Mouse (Mus musculus) urinary bladder, postnatal 36 days (tissue): Measurements from ENCODE around the gene Kcnj16.

Experiments
- DNase-seq, 2 experiments: peaks; one replicate each; pipeline ENCODE4 v3.0.0; 2022; ENCODE audit warnings: low spot score in 2 of 2, mixed read lengths in 1 of 2

Kcnj16 gene

GRCm38 (mm10) chr11:110967762-110968135 is at the start of gene Kcnj16:
Gene Kcnj16, plus strand, starts transcription at chr11:110968033.
- DNase-seq: no peak

GRCm38 (mm10) chr11:110918808-110919465 is 48.9 kb upstream of the Kcnj16 start:
- DNase-seq: no peak

GRCm38 (mm10) chr11:110935699-110936098 is 32.1 kb upstream of the Kcnj16 start:
- DNase-seq: no peak

GRCm38 (mm10) chr11:110942280-110942679 is 25.6 kb upstream of the Kcnj16 start:
- DNase-seq: no peak

- no peak for DNase-seq
Measured at GRCm38 (mm10) chr11:110942695-110943135, 25.1 kb upstream of the Kcnj16 start.

GRCm38 (mm10) chr11:110956665-110957064 is 11.2 kb upstream of the Kcnj16 start:
- DNase-seq: no peak

- no peak for DNase-seq
Measured at GRCm38 (mm10) chr11:110961592-110962021, 6.2 kb upstream of the Kcnj16 start.

- no peak for DNase-seq
Measured at GRCm38 (mm10) chr11:110967019-110967761, 643 bp upstream of the Kcnj16 start.

GRCm38 (mm10) chr11:110968901-110969300 is 1.1 kb downstream of the Kcnj16 start:
- DNase-seq: no peak

GRCm38 (mm10) chr11:110985508-110985907 is 17.7 kb downstream of the Kcnj16 start:
- no peak for DNase-seq

GRCm38 (mm10) chr11:110985949-110986348 is 18.1 kb downstream of the Kcnj16 start:
- DNase-seq: peak; percentile 3 to 7

- DNase-seq: no peak
Measured at GRCm38 (mm10) chr11:110993616-110994015, 25.8 kb downstream of the Kcnj16 start.

- no peak for DNase-seq
Measured at GRCm38 (mm10) chr11:110997211-110997610, 29.4 kb downstream of the Kcnj16 start.

GRCm38 (mm10) chr11:111005103-111005502 is 37.3 kb downstream of the Kcnj16 start:
- DNase-seq: no peak

- no peak for DNase-seq
Measured at GRCm38 (mm10) chr11:111009471-111009870, 41.6 kb downstream of the Kcnj16 start.

- DNase-seq: no peak
Measured at GRCm38 (mm10) chr11:111016206-111016605, 48.4 kb downstream of the Kcnj16 start.

GRCm38 (mm10) chr11:111020211-111020610 is 52.4 kb downstream of the Kcnj16 start:
- no peak for DNase-seq

- DNase-seq: no peak
Measured at GRCm38 (mm10) chr11:111022681-111023281, 54.9 kb downstream of the Kcnj16 start.

GRCm38 (mm10) chr11:111042175-111042574 is 74.3 kb downstream of the Kcnj16 start:
- DNase-seq: peak in 1 of 2 experiments; percentile 6

GRCm38 (mm10) chr11:111043298-111043697 is 75.5 kb downstream of the Kcnj16 start:
- DNase-seq: no peak

GRCm38 (mm10) chr11:111054252-111054651 is 86.4 kb downstream of the Kcnj16 start:
- no peak for DNase-seq
